9 mouse cellular contexts compared by ENCODE assay signal in the genomic region with DNA sequence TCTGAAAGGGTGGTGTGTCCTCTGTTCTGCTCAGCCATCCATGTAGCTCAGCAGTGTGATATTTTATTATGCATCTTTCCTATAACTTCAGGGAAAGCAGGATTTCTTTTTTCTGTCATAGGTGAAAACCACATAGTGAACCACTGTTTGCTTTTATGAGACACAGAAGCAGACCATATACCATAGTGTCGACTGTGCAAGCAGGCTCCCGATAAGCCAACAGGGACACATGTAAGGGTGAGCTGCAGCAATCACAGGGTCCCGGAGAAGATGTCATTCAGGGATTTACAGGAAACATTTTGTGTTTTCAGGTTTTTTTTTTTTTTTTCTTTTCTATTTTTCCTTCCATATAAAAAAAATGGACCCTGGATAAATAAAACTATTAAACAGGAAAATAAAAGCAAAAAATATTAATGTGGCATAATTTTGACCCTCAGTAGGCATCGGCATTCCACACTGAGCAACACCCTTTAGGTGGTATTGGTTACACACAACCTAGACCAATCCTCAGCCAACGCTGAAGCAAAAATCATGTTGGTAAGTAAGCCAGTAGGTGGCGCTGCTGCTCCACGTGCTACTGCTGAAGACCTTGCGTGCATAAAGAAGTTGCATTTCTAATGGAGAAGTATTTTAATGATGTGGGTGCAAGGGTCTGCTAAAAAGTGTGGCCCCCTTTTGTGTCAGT.
DNase-seq lines count a peak whose midpoint lies in the region; ATAC-seq and TF ChIP-seq lines count a peak whose summit lies in the region.
"Had no signal": no experiment of that assay in that cellular context is flagged by ENCODE, and none has a peak within 500 bp of the region (broad histone marks: within the 10 kb centered on the region; RNA-seq: fewer than 3 reads in every experiment).

No protein-coding gene starts in this region.

- no peak overlapping the region for H3K27ac ChIP-seq in embryonic facial prominence, embryonic 11.5 days (replicated peaks; ENCODE audit: low read depth, low read length)
- H3K27ac ChIP-seq in heart, embryonic 16.5 days (ENCODE audit: low read length): no peak overlapping the region
- H3K27ac ChIP-seq in liver, embryonic 11.5 days (ENCODE audit: low read depth, low read length): no peak overlapping the region
- 0 out of 2 replicates have a peak overlapping the region, but pooled peaks have one; percentile 52 for H3K27ac ChIP-seq in neural tube, embryonic 13.5 days (replicated peaks)

- H3ac ChIP-seq in C2C12 (ENCODE audit: control insufficient read depth, insufficient read length, low read depth): no peak overlapping the region

- no peaks in the 10 kb centered on the region for H3K27me3 ChIP-seq in C2C12 (ENCODE audit: control insufficient read depth, insufficient read depth, insufficient read length)
- no peaks in the 10 kb centered on the region for H3K27me3 ChIP-seq in embryonic facial prominence, embryonic 11.5 days (ENCODE audit: control insufficient read depth, insufficient read depth, low read length)
- H3K27me3 ChIP-seq in heart, embryonic 16.5 days (ENCODE audit: control insufficient read depth, insufficient read depth, low read length): no peaks in the 10 kb centered on the region
- H3K27me3 ChIP-seq in liver, embryonic 11.5 days (replicated peaks; ENCODE audit: control insufficient read depth, insufficient read depth, low read length): no peaks in the 10 kb centered on the region
- H3K27me3 ChIP-seq in neural tube, embryonic 13.5 days: no peaks in the 10 kb centered on the region

- H3K9ac ChIP-seq in embryonic facial prominence, embryonic 11.5 days (replicated peaks; ENCODE audit: low read length): no peak overlapping the region
- no peak overlapping the region for H3K9ac ChIP-seq in heart, embryonic 16.5 days (ENCODE audit: low read length)
- H3K9ac ChIP-seq in liver, embryonic 11.5 days (ENCODE audit: low read depth, low read length): no peak overlapping the region
- no peak overlapping the region for H3K9ac ChIP-seq in neural tube, embryonic 13.5 days

- no peaks in the 10 kb centered on the region for H3K79me2 ChIP-seq in C2C12 (ENCODE audit: control insufficient read depth, insufficient read depth)

- no peaks in the 10 kb centered on the region for H3K9me3 ChIP-seq in embryonic facial prominence, embryonic 11.5 days (replicated peaks; ENCODE audit: control insufficient read depth, low read length)
- H3K9me3 ChIP-seq in heart, embryonic 16.5 days (replicated peaks; ENCODE audit: control insufficient read depth, low read length): no peaks in the 10 kb centered on the region
- H3K9me3 ChIP-seq in liver, embryonic 11.5 days (ENCODE audit: control insufficient read depth, low read length): no peaks in the 10 kb centered on the region
- no peaks in the 10 kb centered on the region for H3K9me3 ChIP-seq in neural tube, embryonic 13.5 days

- no peaks in the 10 kb centered on the region for H3K4me1 ChIP-seq in embryonic facial prominence, embryonic 11.5 days (ENCODE audit: control insufficient read depth, insufficient read depth, low read length)
- H3K4me1 ChIP-seq in heart, embryonic 16.5 days (ENCODE audit: control insufficient read depth, insufficient read depth, low read length): no peaks in the 10 kb centered on the region
- no peaks in the 10 kb centered on the region for H3K4me1 ChIP-seq in liver, embryonic 11.5 days (replicated peaks; ENCODE audit: control insufficient read depth, insufficient read depth, low read length)
- peaks cover 37% of the 10 kb centered on the region for H3K4me1 ChIP-seq in neural tube, embryonic 13.5 days (replicated peaks)

- peak; percentile 82 for ATAC-seq in embryonic facial prominence, embryonic 11.5 days (replicated peaks; ENCODE audit: insufficient number of reproducible peaks, low FRiP score, low TSS enrichment, low read depth)
- no peak for ATAC-seq in heart, embryonic 16.5 days (replicated peaks; ENCODE audit: extremely low read depth, insufficient read depth, low FRiP score)
- ATAC-seq in liver, embryonic 11.5 days (replicated peaks; ENCODE audit: low FRiP score): peak; percentile 51; the same call in 1 of the 2 replicates
- ATAC-seq in neural tube, embryonic 13.5 days (ENCODE audit: low read depth): peak; percentile 90

- DNase-seq in adrenal gland, postnatal 25 days: peak; percentile 74
- DNase-seq in embryonic facial prominence, embryonic 11.5 days (ENCODE audit: low spot score): peak; percentile 90
- DNase-seq in kidney, postnatal 14 days: peak; percentile 75
- peak; percentile 58 for DNase-seq in liver, embryonic 11.5 days (ENCODE audit: low spot score)
- DNase-seq in testis, postnatal 10 days (ENCODE audit: low spot score): peak; percentile 88

- H3K79me3 ChIP-seq in C2C12 (ENCODE audit: low read depth): no peaks in the 10 kb centered on the region

- no peaks in the 10 kb centered on the region for H3K36me3 ChIP-seq in C2C12 (ENCODE audit: control insufficient read depth, insufficient read depth)
- H3K36me3 ChIP-seq in embryonic facial prominence, embryonic 11.5 days (replicated peaks; ENCODE audit: control insufficient read depth, insufficient read depth, low read depth, low read length): no peaks in the 10 kb centered on the region
- no peaks in the 10 kb centered on the region for H3K36me3 ChIP-seq in heart, embryonic 16.5 days (ENCODE audit: control insufficient read depth, insufficient read depth)
- no peaks in the 10 kb centered on the region for H3K36me3 ChIP-seq in liver, embryonic 11.5 days (ENCODE audit: control insufficient read depth, insufficient read depth, low read length)
- no peaks in the 10 kb centered on the region for H3K36me3 ChIP-seq in neural tube, embryonic 13.5 days

- WGBS in embryonic facial prominence, embryonic 11.5 days: 27% methylated on average over 8 of the region's 8 CpGs
- WGBS in heart, embryonic 16.5 days: 27% methylated on average over 8 of the region's 8 CpGs
- 30% methylated on average over 8 of the region's 8 CpGs for WGBS in liver, embryonic 11.5 days
- 29% methylated on average over 8 of the region's 8 CpGs for WGBS in neural tube, embryonic 13.5 days

- no peak overlapping the region for H3K4me2 ChIP-seq in embryonic facial prominence, embryonic 11.5 days (ENCODE audit: low read depth, low read length)
- peak overlapping the region; percentile 39; the same call in 1 of the 2 replicates for H3K4me2 ChIP-seq in heart, embryonic 16.5 days (ENCODE audit: low read depth, low read length)
- no peak overlapping the region for H3K4me2 ChIP-seq in liver, embryonic 11.5 days
- peak overlapping the region; percentile 28; the same call in 1 of the 2 replicates for H3K4me2 ChIP-seq in neural tube, embryonic 13.5 days

- no peak overlapping the region for H3K4me3 ChIP-seq in C2C12 (ENCODE audit: insufficient read depth, poor library complexity, severe bottlenecking)
- no peak overlapping the region for H3K4me3 ChIP-seq in embryonic facial prominence, embryonic 11.5 days (ENCODE audit: low read depth, low read length)
- no peak overlapping the region for H3K4me3 ChIP-seq in heart, embryonic 16.5 days (ENCODE audit: low read length)
- no peak overlapping the region for H3K4me3 ChIP-seq in liver, embryonic 11.5 days (ENCODE audit: low read depth, low read length)
- H3K4me3 ChIP-seq in neural tube, embryonic 13.5 days: no peak overlapping the region
- H3K4me3 ChIP-seq: erythroblast, embryonic 14.5 days had no signal

- peak; percentile 55 for TF ChIP-seq CTCF in C2C12 (IDR thresholded peaks at IDR 0.05; ENCODE audit: control insufficient read depth, insufficient read depth, insufficient read length)

TF ChIP-seq in C2C12, 6 proteins besides CTCF, POLR2A, EP300 and RAD21:
- no peak for TF ChIP-seq MYOG (IDR thresholded peaks at IDR 0.05; ENCODE audit: control insufficient read depth, extremely low read depth, insufficient read length)
- TF ChIP-seq FOSL1 (IDR thresholded peaks at IDR 0.05; ENCODE audit: insufficient read depth, low read length, poor library complexity, severe bottlenecking): no peak
- TF ChIP-seq CEBPB (IDR thresholded peaks at IDR 0.05; ENCODE audit: low read depth): no peak

Comparison
In these comparisons a context has a peak if more than half of its experiments do, and no peak if none do; other contexts are left out.
1. H3K4me2 ChIP-seq: peak in heart, embryonic 16.5 days (single experiment) and neural tube, embryonic 13.5 days (single experiment); none in embryonic facial prominence, embryonic 11.5 days (single experiment) and liver, embryonic 11.5 days (single experiment).
2. Peak in every context shown above with its lines, with median percentiles within 50 percentile points of each other: DNase-seq.